Mouse (Mus musculus): ENCODE measurements around the gene Gsdma2. TPM values are rescaled to one million over a fixed set of nuclear protein-coding genes. Genes with fewer than 3 reads are reported as not detected.
"Not testable (repeated sequence)": the region's sequence is repeated elsewhere in the genome, so short reads cannot be mapped to it uniquely, and the experiment has no call there.

Gsdma2 gene
- polyA plus RNA-seq (2016; fragmentation: Nextera tagmentation; extraction: Ambion mirVana): not detected in 2 replicates

DNA sequence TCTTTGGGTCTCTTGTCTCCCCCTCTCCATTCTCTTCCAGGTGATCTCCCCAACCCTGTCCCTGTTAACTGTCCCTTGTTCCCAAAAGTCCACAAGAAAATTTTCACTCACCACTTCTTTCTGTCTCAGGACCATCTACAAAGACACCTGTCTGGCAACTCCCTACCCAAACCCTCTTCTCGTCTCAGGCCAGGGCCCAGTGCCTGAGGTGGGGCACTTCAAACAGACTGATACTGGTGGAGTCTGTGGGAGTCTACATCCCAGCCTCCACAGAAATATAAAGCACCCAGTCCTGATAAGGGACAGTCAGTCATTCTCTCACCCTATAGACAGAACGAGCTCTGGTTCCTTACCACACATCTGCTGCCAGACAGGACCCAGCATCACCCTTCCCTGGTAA, at the start of gene Gsdma2:
Gene Gsdma2, plus strand, starts transcription at position 301 of the 400 bp plus-strand sequence.
- H3K4me1 ChIP-seq (replicated peaks): no peaks in the 10 kb centered on the region
- peaks cover 23% of the 10 kb centered on the region for H3K27me3 ChIP-seq
- H3K4me3 ChIP-seq (replicated peaks): no peak within 1 kb of the TSS
- ATAC-seq (ENCODE audit: insufficient number of reproducible peaks, insufficient read depth, low FRiP score, low TSS enrichment, low read depth): no peak
- WGBS: 67% methylated on average over 2 of the region's 2 CpGs
- H3K4me2 ChIP-seq: no peak within 1 kb of the TSS
- no peaks in the 10 kb centered on the region for H3K9me3 ChIP-seq
- H3K36me3 ChIP-seq: no peaks in the 10 kb centered on the region
- no peak within 1 kb of the TSS for H3K27ac ChIP-seq
- H3K9ac ChIP-seq (replicated peaks): no peak within 1 kb of the TSS

DNA sequence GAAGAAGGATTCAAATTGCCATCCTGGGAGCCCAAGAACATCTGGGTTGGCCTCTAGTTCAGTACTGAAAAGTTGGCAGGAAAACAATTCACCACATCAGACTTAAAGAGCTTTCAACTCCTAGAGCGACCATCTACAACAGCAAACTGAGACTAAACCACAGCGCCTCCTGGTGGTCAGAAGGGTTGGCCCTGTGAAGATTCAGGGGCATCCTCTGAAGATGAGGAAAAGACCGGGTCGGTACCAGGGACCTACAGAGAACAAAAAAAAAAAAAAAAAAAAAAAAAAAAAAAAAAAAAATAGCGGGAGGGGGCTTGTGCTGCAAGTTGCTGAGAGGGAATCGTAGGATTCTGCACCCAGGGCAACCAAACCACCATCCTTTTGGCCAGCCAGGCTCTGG, 49.2 kb upstream of the Gsdma2 start:
- Histone ChIP-seq H3K27ac (no peak overlapping the region), H3K4me1 (replicated peaks) (peaks cover 16% of the 10 kb centered on the region), H3K4me3 (replicated peaks) (no peak overlapping the region), H3K4me2 (no peak overlapping the region), H3K27me3 (peaks cover 50% of the 10 kb centered on the region), H3K9ac (replicated peaks) (no peak overlapping the region), H3K36me3 (no peaks in the 10 kb centered on the region), H3K9me3 (no peaks in the 10 kb centered on the region)
- ATAC-seq (ENCODE audit: insufficient number of reproducible peaks, insufficient read depth, low FRiP score, low TSS enrichment, low read depth): no peak
- WGBS: 40% methylated on average over 6 of the region's 6 CpGs

DNA sequence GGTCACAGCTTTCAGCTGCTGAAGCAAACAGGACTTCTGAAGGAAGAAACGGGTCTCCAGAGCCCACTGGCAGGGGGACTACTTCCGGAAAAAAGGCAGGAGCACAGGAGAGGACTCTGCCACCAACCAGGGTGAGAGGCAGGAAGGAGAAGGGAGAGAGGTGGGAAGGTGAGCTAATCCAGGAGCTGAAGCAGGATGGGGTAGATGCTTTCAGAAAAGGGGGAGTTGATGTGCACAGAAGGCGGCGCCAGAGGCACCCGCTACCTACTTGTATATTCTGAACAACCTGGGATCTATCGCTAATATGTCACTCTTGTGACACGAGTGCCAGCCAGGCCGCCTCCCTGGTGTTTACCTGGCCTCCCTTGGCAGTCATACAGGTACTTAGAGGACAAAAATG, 48.6 kb upstream of the Gsdma2 start, which contains the start of gene Lrrc3c:
Gene Lrrc3c, plus strand, starts transcription at position 301 of the 400 bp plus-strand sequence.
- Histone ChIP-seq H3K9ac (replicated peaks) (no peak within 1 kb of the TSS), H3K27ac (no peak within 1 kb of the TSS), H3K36me3 (no peaks in the 10 kb centered on the region), H3K9me3 (no peaks in the 10 kb centered on the region), H3K4me2 (no peak within 1 kb of the TSS), H3K4me3 (replicated peaks) (no peak within 1 kb of the TSS), H3K4me1 (replicated peaks) (peaks cover 19% of the 10 kb centered on the region), H3K27me3 (peaks cover 47% of the 10 kb centered on the region)
- ATAC-seq (ENCODE audit: insufficient number of reproducible peaks, insufficient read depth, low FRiP score, low TSS enrichment, low read depth): no peak
- WGBS: 87% methylated on average over 8 of the region's 8 CpGs

DNA sequence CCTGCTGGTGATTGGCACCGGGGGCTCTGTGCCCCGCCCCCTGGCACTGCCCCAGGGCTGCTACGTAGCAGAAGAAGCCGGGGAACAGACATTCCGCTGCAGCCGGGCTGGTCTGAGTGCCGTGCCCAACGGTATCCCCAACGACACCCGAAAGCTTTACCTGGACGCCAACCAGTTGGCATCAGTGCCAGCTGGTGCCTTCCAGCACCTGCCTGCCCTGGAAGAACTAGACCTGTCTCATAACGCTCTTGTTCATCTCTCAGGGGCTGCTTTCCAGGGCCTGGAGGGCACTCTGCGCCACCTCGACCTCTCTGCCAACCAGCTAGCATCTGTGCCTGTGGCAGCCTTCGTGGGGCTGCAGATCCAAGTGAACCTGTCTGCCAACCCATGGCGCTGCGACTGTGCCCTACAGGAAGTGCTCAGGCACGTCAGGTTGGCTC, 47.7 kb upstream of the Gsdma2 start:
- Histone ChIP-seq H3K9me3 (no peaks in the 10 kb centered on the region), H3K36me3 (no peaks in the 10 kb centered on the region), H3K27ac (no peak overlapping the region), H3K4me1 (replicated peaks) (peaks cover 19% of the 10 kb centered on the region), H3K27me3 (peaks cover 53% of the 10 kb centered on the region), H3K4me3 (replicated peaks) (no peak overlapping the region), H3K4me2 (no peak overlapping the region), H3K9ac (replicated peaks) (no peak overlapping the region)
- no peak for ATAC-seq (ENCODE audit: insufficient number of reproducible peaks, insufficient read depth, low FRiP score, low TSS enrichment, low read depth)
- WGBS: 62% methylated on average over 18 of the region's 18 CpGs

DNA sequence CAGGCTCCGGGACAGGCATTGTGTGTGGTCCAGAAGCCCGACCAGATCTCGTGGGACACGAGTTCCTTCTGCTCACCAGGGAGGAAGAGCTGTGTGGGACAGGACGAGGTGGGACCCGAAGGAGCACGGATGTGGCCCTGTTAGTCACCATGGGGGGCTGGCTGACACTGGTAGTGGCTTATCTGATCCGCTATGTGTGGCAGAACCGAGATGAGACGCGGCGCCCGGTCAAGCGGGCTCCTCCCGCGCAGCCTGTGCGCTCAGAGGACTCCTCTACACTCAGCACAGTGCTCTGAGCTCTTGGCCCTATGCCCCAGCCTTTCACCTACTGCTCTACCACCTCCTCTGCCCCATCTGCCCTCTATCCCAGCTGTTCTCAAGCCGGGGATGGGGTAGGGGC, 47.3 kb upstream of the Gsdma2 start:
- Histone ChIP-seq H3K36me3 (no peaks in the 10 kb centered on the region), H3K4me1 (replicated peaks) (peaks cover 19% of the 10 kb centered on the region), H3K4me2 (no peak overlapping the region), H3K9me3 (no peaks in the 10 kb centered on the region), H3K4me3 (replicated peaks) (no peak overlapping the region), H3K27ac (no peak overlapping the region), H3K27me3 (peaks cover 54% of the 10 kb centered on the region), H3K9ac (replicated peaks) (no peak overlapping the region)
- no peak for ATAC-seq (ENCODE audit: insufficient number of reproducible peaks, insufficient read depth, low FRiP score, low TSS enrichment, low read depth)
- WGBS: 34% methylated on average over 18 of the region's 18 CpGs

DNA sequence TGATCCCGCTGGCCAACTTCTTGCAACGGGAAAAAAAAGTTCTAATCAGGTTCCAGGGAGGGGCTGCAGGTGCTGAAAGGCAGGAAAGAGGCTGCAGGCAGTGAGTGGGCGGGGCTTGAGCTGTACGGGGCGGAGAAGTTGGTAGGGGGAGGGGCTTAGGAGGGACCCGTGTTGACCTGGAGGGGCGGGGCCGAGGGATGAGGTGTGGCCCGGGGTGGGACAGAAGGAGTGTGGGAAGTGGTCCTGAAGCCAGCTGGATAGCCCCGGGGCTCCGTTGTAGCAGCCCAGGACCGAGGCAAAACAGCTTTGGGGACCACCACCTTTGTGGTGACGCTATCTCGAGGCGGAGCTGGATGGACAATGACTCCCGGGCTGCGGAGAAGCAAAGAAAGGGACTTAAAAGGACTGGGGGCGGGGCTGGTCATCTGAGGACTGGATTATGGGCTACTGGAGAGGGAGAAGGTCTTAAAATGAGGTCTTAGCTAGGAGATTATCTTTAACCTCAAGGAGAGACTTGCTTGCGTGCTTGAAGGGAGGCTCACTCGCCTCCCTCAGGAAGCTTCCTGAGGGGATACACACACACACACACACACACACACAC, 44.4 kb upstream of the Gsdma2 start:
- WGBS: 1% methylated on average over 20 of the region's 20 CpGs
- Histone ChIP-seq H3K27ac (no peak overlapping the region), H3K4me1 (replicated peaks) (peaks cover 19% of the 10 kb centered on the region), H3K9me3 (no peaks in the 10 kb centered on the region), H3K36me3 (no peaks in the 10 kb centered on the region), H3K4me2 (peak overlapping the region; percentile 57), H3K4me3 (replicated peaks) (peak overlapping the region; percentile 33), H3K9ac (replicated peaks) (no peak overlapping the region), H3K27me3 (peaks cover 63% of the 10 kb centered on the region)
- no peak for ATAC-seq (ENCODE audit: insufficient number of reproducible peaks, insufficient read depth, low FRiP score, low TSS enrichment, low read depth)

DNA sequence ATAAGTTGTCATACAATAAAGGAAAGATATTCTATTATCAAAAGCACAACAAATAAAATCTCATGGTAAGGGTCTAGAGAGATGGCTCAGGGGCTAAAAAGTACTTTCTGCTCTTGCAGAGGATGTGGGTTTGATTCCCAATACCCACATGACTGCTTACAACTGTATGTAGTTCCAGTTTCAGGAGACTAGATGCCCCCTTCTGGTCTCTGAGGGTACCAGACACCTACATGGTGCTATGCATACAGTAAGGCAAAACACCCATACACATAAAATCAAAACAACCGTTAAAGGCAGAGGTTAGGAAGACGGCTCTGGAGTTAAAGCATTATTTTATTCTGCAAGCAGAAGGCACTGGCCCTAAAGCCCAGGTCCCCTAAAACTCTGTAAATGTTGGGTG, 42.6 kb upstream of the Gsdma2 start:
- ATAC-seq (ENCODE audit: insufficient number of reproducible peaks, insufficient read depth, low FRiP score, low TSS enrichment, low read depth): no peak
- Histone ChIP-seq H3K27ac (no peak overlapping the region), H3K9me3 (no peaks in the 10 kb centered on the region), H3K4me1 (replicated peaks) (peaks cover 12% of the 10 kb centered on the region), H3K27me3 (peaks cover 54% of the 10 kb centered on the region), H3K9ac (replicated peaks) (no peak overlapping the region), H3K4me3 (replicated peaks) (no peak overlapping the region), H3K36me3 (no peaks in the 10 kb centered on the region), H3K4me2 (no peak overlapping the region)
- 82% methylated on average over 2 of the region's 2 CpGs for WGBS

DNA sequence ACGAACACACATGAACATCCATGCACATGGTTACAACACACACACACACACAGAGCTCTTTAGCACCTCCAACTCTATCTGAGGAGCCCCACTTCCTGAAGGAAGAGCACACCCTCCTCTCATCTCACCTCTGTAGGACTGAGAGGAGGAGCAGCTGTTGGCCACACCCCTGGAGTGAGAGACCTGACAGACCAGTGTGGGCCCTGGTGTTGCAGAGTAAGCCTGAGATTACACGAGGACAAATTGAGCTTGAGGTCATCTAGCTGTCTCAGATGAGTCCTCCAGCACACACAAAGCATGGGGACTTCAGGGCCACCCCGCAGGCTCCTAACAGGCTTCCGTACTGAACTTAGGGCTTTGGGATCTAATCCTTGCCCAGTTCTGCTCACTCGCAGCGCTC, 41.6 kb upstream of the Gsdma2 start:
- H3K27me3 ChIP-seq: peaks cover 51% of the 10 kb centered on the region
- H3K36me3 ChIP-seq; H3K4me3 ChIP-seq (replicated peaks); ATAC-seq (ENCODE audit: insufficient number of reproducible peaks, insufficient read depth, low FRiP score, low TSS enrichment, low read depth); H3K9ac ChIP-seq (replicated peaks); H3K27ac ChIP-seq; H3K9me3 ChIP-seq; H3K4me2 ChIP-seq; H3K4me1 ChIP-seq (replicated peaks): not testable (repeated sequence)
- 69% methylated on average over 6 of the region's 6 CpGs for WGBS

DNA sequence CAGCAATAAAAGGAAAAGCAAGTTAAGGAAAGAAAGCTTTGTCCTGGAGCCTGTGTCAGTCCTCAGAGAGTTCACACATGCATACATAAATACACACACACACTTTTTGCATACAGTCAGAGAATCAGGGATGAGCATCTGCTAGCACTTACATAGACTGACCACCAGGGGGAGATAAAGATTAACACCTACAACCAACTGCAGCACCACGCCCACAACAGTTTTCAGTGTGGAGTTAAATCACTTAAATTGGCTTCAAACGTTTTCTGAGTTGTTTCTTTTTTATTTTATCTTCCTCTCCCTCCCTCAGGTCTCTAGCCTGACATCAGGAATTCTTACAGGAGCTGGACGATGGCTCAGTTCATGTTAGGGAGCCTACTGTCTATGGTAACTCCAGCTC, 39.8 kb upstream of the Gsdma2 start:
- Histone ChIP-seq H3K4me3 (replicated peaks) (no peak overlapping the region), H3K27ac (no peak overlapping the region), H3K9me3 (no peaks in the 10 kb centered on the region), H3K4me1 (replicated peaks) (peaks cover 9% of the 10 kb centered on the region), H3K27me3 (peaks cover 37% of the 10 kb centered on the region), H3K4me2 (no peak overlapping the region), H3K36me3 (no peaks in the 10 kb centered on the region), H3K9ac (replicated peaks) (no peak overlapping the region)
- WGBS: 10% methylated on average over 3 of the region's 3 CpGs
- no peak for ATAC-seq (ENCODE audit: insufficient number of reproducible peaks, insufficient read depth, low FRiP score, low TSS enrichment, low read depth)

DNA sequence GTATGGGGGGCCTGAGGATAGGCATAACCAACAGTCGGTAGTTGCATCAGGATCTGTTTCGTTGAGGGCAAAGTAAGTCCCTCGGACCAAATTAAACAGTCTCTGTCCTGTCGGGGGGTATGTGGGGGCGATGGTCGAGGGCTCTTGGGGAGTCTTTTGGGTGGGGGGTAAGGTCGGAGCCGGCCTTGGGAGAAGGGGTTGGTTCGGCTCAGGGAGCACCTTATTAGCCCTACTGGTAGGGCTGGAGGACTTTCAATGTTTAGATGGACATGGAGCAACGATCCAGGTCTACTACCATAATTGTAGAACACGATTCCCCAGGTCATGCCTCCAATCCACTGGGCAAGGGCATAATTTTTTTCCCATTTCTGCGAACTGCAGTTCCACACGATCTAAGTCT, 25.8 kb upstream of the Gsdma2 start:
- no peak for ATAC-seq (ENCODE audit: insufficient number of reproducible peaks, insufficient read depth, low FRiP score, low TSS enrichment, low read depth)
- WGBS: 95% methylated on average over 13 of the region's 13 CpGs
- no peak overlapping the region for H3K4me3 ChIP-seq (replicated peaks)

DNA sequence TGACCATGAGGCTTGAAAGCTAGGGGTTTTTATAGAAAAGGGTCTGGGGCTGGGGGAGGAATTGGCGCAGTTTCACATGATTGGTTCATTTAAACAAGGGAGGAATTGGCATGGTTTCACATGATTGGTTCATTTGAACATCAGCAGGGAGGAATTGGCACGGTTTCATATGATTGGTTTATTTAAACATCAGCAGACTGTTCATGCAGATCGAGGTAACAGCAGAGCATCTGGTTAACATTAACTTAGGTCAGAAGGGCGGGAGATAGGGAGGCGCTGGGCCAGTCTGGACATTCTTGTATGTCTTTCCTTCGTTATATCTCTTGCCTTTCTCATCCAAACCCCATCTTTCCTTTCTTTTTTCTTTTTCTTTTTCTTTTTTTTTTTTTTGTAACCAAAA, 22.6 kb upstream of the Gsdma2 start:
- not testable (repeated sequence) for H3K36me3 ChIP-seq; H3K4me3 ChIP-seq (replicated peaks); H3K27ac ChIP-seq; ATAC-seq (ENCODE audit: insufficient number of reproducible peaks, insufficient read depth, low FRiP score, low TSS enrichment, low read depth); H3K9ac ChIP-seq (replicated peaks); H3K27me3 ChIP-seq; H3K4me1 ChIP-seq (replicated peaks); H3K4me2 ChIP-seq
- WGBS: 85% methylated on average over 6 of the region's 6 CpGs
- H3K9me3 ChIP-seq: peaks cover 10% of the 10 kb centered on the region; the same call in 1 of the 2 replicates

More for the DNA sequence above, 25.8 kb upstream of the Gsdma2 start:
- Histone ChIP-seq H3K4me1 (replicated peaks) (no peaks in the 10 kb centered on the region), H3K36me3 (no peaks in the 10 kb centered on the region), H3K9me3 (peaks cover 10% of the 10 kb centered on the region; the same call in 1 of the 2 replicates), H3K27ac (no peak overlapping the region), H3K27me3 (no peaks in the 10 kb centered on the region), H3K9ac (replicated peaks) (no peak overlapping the region), H3K4me2 (no peak overlapping the region)

DNA sequence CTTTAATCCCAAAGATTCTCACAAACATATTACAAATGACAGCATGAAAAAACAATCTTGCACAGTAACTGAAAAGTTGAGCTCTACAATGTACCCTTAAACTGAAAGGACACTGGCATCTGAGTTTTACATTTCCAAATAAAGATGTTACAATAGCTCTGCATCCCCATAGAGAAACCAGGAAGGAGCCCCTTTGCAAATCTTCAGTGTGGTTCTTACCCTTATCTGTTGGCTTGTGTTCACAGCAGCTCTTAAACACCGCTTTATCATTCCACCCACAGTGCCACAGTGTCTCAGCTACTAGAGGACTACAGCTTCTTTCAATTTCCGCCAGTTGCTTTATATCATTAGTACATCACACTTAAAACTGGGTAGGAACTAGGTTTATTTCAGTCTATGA, 22.2 kb upstream of the Gsdma2 start:
- not testable (repeated sequence) for H3K9ac ChIP-seq (replicated peaks); H3K36me3 ChIP-seq; H3K4me2 ChIP-seq; H3K4me3 ChIP-seq (replicated peaks); H3K4me1 ChIP-seq (replicated peaks); H3K27ac ChIP-seq; ATAC-seq (ENCODE audit: insufficient number of reproducible peaks, insufficient read depth, low FRiP score, low TSS enrichment, low read depth); H3K27me3 ChIP-seq
- 85% methylated on average over 2 of the region's 2 CpGs for WGBS
- H3K9me3 ChIP-seq: peaks cover 10% of the 10 kb centered on the region; the same call in 1 of the 2 replicates
